Mouse (Mus musculus) embryonic facial prominence, embryonic 15.5 days (tissue): ENCODE measurements around the gene Lrrc8c. TPM values are rescaled to one million over a fixed set of nuclear protein-coding genes. Genes with fewer than 3 reads are reported as not detected.
A peak's percentile ranks its signal among the peaks of the same experiment; 100 is the strongest.

Experiments
- ATAC-seq: fragments of 200-750 bp; cut with Nextera tagmentation; 2 replicates; pipeline ENCODE4 v1.8.0; 2017; ENCODE audit warnings: low read depth, moderate TSS enrichment; ENCODE audit not compliant: insufficient number of reproducible peaks, low FRiP score, low TSS enrichment
- H3K27ac ChIP-seq: fragments of 300-500 bp; sonication (generic); replicated peaks from 2 replicates; pipeline ENCODE4 v1.5.1; 2015; ENCODE audit warnings: mild to moderate bottlenecking, inconsistent platforms
- H3K27me3 ChIP-seq: fragments of 300-500 bp; sonication (generic); 2 replicates; pipeline ENCODE4 v1.6.1; 2015; ENCODE audit warnings: inconsistent platforms
- H3K36me3 ChIP-seq: fragments of 300-500 bp; sonication (generic); 2 replicates; pipeline ENCODE4 v1.6.1; 2015; ENCODE audit warnings: mild to moderate bottlenecking, inconsistent platforms
- H3K4me1 ChIP-seq: fragments of 300-500 bp; sonication (generic); 2 replicates; pipeline ENCODE4 v1.6.1; 2015; ENCODE audit warnings: inconsistent platforms
- H3K4me2 ChIP-seq: fragments of 300-500 bp; sonication (generic); replicated peaks from 2 replicates; pipeline ENCODE4 v1.6.1; 2015; ENCODE audit warnings: mild to moderate bottlenecking, inconsistent platforms
- H3K4me3 ChIP-seq: fragments of 300-500 bp; sonication (generic); replicated peaks from 2 replicates; pipeline ENCODE4 v1.5.1; 2015; ENCODE audit warnings: mild to moderate bottlenecking, inconsistent platforms
- H3K9ac ChIP-seq: fragments of 300-500 bp; sonication (generic); 2 replicates; pipeline ENCODE4 v1.6.1; 2015; ENCODE audit warnings: inconsistent platforms
- H3K9me3 ChIP-seq: fragments of 300-500 bp; sonication (generic); replicated peaks from 2 replicates; pipeline ENCODE4 v1.6.1; 2016; ENCODE audit warnings: inconsistent platforms
- WGBS: fragments of 180-500 bp; shearing (Covaris S2); methylation state at CpG from one replicate; pipeline ENCODE4 v1.1.7; 2015; 5-methylcytosine and 5-hydroxymethylcytosine counted together
- polyA plus RNA-seq: library from polyadenylated mRNA; unstranded; fragments of >200 nt; fragmentation: Nextera tagmentation; extraction: Ambion mirVana; gene quantifications from 2 replicates; pipeline ENCODE4 v1.2.1, GENCODE M21; 2015

Gene Lrrc8c
- polyA plus RNA-seq, 1 experiment from 2014 or later = 15.5 TPM

- Histone ChIP-seq H3K27me3 (no peaks in the 10 kb centered on the region), H3K27ac (no peak overlapping the region), H3K9me3 (no peaks in the 10 kb centered on the region), H3K4me3 (no peak overlapping the region), H3K36me3 (no peaks in the 10 kb centered on the region), H3K4me2 (no peak overlapping the region), H3K9ac (no peak overlapping the region), H3K4me1 (peaks cover 9% of the 10 kb centered on the region; the same call in 1 of the 2 replicates)
- 72% methylated on average over 3 of the region's 3 CpGs for WGBS
- no peak for ATAC-seq
These were observed 18.1 kb upstream of the Lrrc8c start for GRCm38 (mm10) chr5:105501136-105501535.

GRCm38 (mm10) chr5:105508813-105509212, 10.4 kb upstream of the Lrrc8c start:
- Histone ChIP-seq H3K36me3 (no peaks in the 10 kb centered on the region), H3K4me1 (no peaks in the 10 kb centered on the region), H3K27me3 (no peaks in the 10 kb centered on the region), H3K4me2 (no peak overlapping the region), H3K27ac (no peak overlapping the region), H3K4me3 (no peak overlapping the region), H3K9ac (no peak overlapping the region), H3K9me3 (no peaks in the 10 kb centered on the region)
- no peak for ATAC-seq
- 93% methylated on average over 6 of the region's 6 CpGs for WGBS

DNA sequence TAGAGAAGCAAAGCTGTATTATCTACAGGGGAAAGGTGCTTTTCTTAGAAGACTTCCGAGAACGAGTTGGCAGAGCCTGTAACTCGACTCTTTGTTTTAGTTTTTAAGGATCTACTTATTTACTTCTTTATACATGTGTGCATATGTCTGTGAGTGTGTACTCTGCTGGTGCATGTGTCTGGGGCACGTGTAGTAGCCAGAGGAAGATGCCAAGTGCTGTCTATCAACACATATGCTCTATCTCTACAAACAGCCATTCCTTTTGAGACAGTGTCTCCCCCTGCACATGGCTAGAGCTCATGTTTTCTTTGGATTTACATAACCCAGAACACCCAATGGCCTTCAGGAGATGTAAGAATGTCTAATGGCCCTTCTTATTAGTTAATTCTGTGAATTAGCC, 6.9 kb upstream of the Lrrc8c start:
- Histone ChIP-seq H3K27ac (no peak overlapping the region), H3K9me3 (no peaks in the 10 kb centered on the region), H3K27me3 (0 out of 2 replicates have a peak, but pooled peaks cover under 1% of the 10 kb centered on the region), H3K4me3 (no peak overlapping the region), H3K36me3 (no peaks in the 10 kb centered on the region), H3K4me1 (no peaks in the 10 kb centered on the region), H3K4me2 (no peak overlapping the region), H3K9ac (no peak overlapping the region)
- WGBS = 43% methylated on average over 4 of the region's 4 CpGs
- ATAC-seq = no peak

DNA sequence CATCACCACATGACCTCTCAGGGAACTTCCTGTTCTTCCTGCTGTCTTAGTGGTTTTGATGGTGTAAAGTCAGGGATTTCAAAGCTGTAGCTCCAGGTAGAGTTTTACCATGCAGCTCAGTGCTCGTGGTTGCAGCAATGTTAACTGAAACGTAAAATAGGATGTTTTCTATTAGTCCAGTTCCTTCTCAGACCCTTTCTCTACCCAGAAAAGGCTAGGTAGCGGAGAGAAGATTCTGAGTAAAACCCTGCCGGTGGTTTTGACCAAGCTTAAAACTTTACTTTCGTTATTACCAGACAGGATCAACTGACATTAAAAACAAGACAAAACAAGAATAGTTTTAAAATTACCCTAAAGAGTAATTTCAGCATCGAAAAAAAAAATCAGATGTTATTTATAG, 3.7 kb upstream of the Lrrc8c start:
- Histone ChIP-seq H3K4me2 (no peak overlapping the region), H3K4me3 (no peak overlapping the region), H3K36me3 (no peaks in the 10 kb centered on the region), H3K4me1 (peaks cover 8% of the 10 kb centered on the region), H3K9me3 (no peaks in the 10 kb centered on the region), H3K9ac (no peak overlapping the region), H3K27ac (no peak overlapping the region), H3K27me3 (0 out of 2 replicates have a peak, but pooled peaks cover 2% of the 10 kb centered on the region)
- no peak for ATAC-seq
- WGBS = 51% methylated on average over 6 of the region's 6 CpGs

- no peak overlapping the region for H3K4me3 ChIP-seq
- H3K9me3 ChIP-seq = no peaks in the 10 kb centered on the region
- ATAC-seq = no peak
- peaks cover 10% of the 10 kb centered on the region for H3K4me1 ChIP-seq
- H3K27me3 ChIP-seq = 0 out of 2 replicates have a peak, but pooled peaks cover 2% of the 10 kb centered on the region
- H3K9ac ChIP-seq = no peak overlapping the region
- 44% methylated on average over 3 of the region's 3 CpGs for WGBS
- H3K36me3 ChIP-seq = no peaks in the 10 kb centered on the region
- no peak overlapping the region for H3K27ac ChIP-seq
- no peak overlapping the region for H3K4me2 ChIP-seq
These were observed 2.9 kb upstream of the Lrrc8c start for GRCm38 (mm10) chr5:105516290-105516689.

GRCm38 (mm10) chr5:105517992-105518625, 1.1 kb upstream of the Lrrc8c start:
- peaks cover 10% of the 10 kb centered on the region for H3K4me1 ChIP-seq
- peak overlapping the region; percentile 90 for H3K4me2 ChIP-seq
- H3K36me3 ChIP-seq = no peaks in the 10 kb centered on the region
- H3K9me3 ChIP-seq = no peaks in the 10 kb centered on the region
- no peak overlapping the region for H3K9ac ChIP-seq
- 0 out of 2 replicates have a peak, but pooled peaks cover 2% of the 10 kb centered on the region for H3K27me3 ChIP-seq
- 10% methylated on average over 7 of the region's 7 CpGs for WGBS
- ATAC-seq = no peak
- H3K27ac ChIP-seq = no peak overlapping the region
- peak overlapping the region; percentile 79 for H3K4me3 ChIP-seq

DNA sequence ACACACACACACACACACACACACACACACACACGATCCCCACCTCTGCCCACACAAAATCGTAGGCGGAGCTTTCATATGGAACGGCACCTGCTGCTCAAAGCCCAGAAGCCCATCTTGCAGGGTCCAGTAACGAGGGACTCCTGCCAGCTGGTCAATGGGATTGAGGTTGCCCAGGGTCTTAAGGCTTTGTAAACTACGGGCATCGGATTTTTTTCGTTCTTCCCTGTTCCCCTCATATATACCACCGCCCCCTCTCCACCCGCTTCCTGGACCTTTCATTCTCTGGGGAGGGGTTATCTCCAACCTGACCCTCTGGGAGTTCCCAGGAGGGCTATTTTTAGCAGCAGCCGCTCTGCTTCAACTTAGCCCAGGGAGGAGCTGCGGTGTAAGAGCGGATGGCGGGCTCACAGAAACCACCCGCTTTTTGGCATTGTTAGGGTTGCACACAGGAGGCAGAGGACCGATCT, 527 bp upstream of the Lrrc8c start:
- 0 out of 2 replicates have a peak, but pooled peaks cover 2% of the 10 kb centered on the region for H3K27me3 ChIP-seq
- peak overlapping the region; percentile 90 for H3K4me2 ChIP-seq
- peaks cover 10% of the 10 kb centered on the region for H3K4me1 ChIP-seq
- under 1% methylated on average over 16 of the region's 16 CpGs for WGBS
- H3K36me3 ChIP-seq = no peaks in the 10 kb centered on the region
- H3K9ac ChIP-seq = peak overlapping the region; percentile 50; the same call in 1 of the 2 replicates
- peak overlapping the region; percentile 79 for H3K27ac ChIP-seq
- no peaks in the 10 kb centered on the region for H3K9me3 ChIP-seq
- ATAC-seq = peak; percentile 35
- peak overlapping the region; percentile 79 for H3K4me3 ChIP-seq

- no peaks in the 10 kb centered on the region for H3K9me3 ChIP-seq
- H3K36me3 ChIP-seq = no peaks in the 10 kb centered on the region
- peaks cover 10% of the 10 kb centered on the region for H3K4me1 ChIP-seq
- no peak for ATAC-seq
- H3K9ac ChIP-seq = peak overlapping the region; percentile 50
- 0 out of 2 replicates have a peak, but pooled peaks cover 2% of the 10 kb centered on the region for H3K27me3 ChIP-seq
- peak overlapping the region; percentile 79 for H3K4me3 ChIP-seq
- H3K27ac ChIP-seq = peak overlapping the region; percentile 79; the same call in 1 of the 2 replicates
- peak overlapping the region; percentile 90 for H3K4me2 ChIP-seq
- 5% methylated on average over 5 of the region's 5 CpGs for WGBS
These were observed 750 bp downstream of the Lrrc8c start for GRCm38 (mm10) chr5:105519976-105520300.

DNA sequence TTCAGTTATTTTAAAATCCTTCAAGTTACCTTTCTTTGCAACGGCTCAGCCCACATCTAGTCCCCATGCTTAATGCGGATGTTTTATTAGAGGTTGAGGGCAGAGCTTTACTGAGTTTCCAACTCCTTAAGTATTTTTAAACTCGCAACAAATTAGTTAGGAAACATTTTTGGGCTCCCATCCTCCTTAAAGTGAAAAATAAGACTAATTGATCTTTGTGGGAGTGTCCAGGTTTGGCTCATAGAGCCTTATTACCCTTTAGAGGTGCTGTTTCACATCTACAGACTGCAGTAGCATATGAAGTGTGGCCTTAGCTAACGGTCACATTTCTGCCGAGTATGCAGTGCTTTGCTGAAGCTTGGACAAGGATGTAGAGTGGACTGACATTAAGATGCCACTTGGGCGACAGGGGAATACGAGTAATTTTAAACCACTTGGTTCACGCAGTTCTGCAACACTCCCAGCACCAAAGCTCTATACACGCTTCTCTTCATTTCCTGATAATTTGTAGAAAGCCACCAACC, 1.3 kb downstream of the Lrrc8c start:
- H3K9ac ChIP-seq = 0 out of 2 replicates have a peak overlapping the region, but pooled peaks have one; percentile 50
- no peak for ATAC-seq
- no peaks in the 10 kb centered on the region for H3K9me3 ChIP-seq
- WGBS = 53% methylated on average over 9 of the region's 9 CpGs
- H3K36me3 ChIP-seq = no peaks in the 10 kb centered on the region
- H3K27ac ChIP-seq = no peak overlapping the region
- 0 out of 2 replicates have a peak, but pooled peaks cover 2% of the 10 kb centered on the region for H3K27me3 ChIP-seq
- peak overlapping the region; percentile 90 for H3K4me2 ChIP-seq
- peak overlapping the region; percentile 79 for H3K4me3 ChIP-seq
- H3K4me1 ChIP-seq = peaks cover 10% of the 10 kb centered on the region

DNA sequence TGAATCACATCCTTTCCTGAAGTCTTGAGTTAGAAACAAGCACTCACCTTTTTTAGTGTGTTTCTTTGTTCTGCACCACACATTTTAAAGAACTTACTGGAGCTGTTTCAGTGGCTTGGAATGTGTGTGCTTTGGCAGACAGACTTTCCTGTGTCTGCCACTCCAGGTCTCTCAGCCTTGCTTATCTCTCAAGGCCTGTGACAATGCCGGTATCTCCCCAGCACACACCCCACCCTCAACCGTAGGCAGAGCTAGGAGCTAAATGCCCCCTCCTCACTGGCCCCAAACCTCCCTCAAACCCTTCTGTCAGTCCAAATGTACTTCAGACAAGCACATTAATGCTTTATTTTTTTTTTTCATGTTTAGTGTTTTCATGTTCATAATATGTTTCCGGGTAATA, 4.3 kb downstream of the Lrrc8c start:
- no peak for ATAC-seq
- 64% methylated on average over 3 of the region's 3 CpGs for WGBS
- Histone ChIP-seq H3K9ac (no peak overlapping the region), H3K9me3 (no peaks in the 10 kb centered on the region), H3K36me3 (peaks cover 2% of the 10 kb centered on the region; the same call in 1 of the 2 replicates), H3K27ac (no peak overlapping the region), H3K4me2 (no peak overlapping the region), H3K27me3 (no peaks in the 10 kb centered on the region), H3K4me1 (peaks cover 10% of the 10 kb centered on the region), H3K4me3 (no peak overlapping the region)

DNA sequence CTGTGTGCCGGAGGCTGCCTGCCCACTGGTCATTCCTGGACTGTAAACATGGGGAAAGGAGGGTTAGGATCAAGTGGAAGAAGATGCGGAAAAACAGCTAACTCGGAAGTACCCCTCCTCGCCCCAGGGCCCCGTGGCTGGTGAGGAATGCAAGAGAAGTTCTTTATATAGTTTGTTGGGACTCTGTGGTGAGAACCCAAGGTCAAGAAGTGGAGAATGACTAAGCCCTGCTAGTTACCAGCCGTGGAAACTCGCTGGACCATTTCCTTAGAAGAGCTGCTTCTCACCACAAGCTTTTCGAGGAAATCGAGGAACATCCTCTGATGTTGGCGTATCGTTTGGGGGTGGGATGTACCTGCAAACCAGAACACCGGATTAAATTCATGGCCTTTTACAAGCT, 5.8 kb downstream of the Lrrc8c start:
- H3K9me3 ChIP-seq = no peaks in the 10 kb centered on the region
- WGBS = 85% methylated on average over 12 of the region's 12 CpGs
- H3K27me3 ChIP-seq = no peaks in the 10 kb centered on the region
- ATAC-seq = no peak
- H3K36me3 ChIP-seq = peaks cover 2% of the 10 kb centered on the region; the same call in 1 of the 2 replicates
- H3K4me2 ChIP-seq = no peak overlapping the region
- H3K4me3 ChIP-seq = no peak overlapping the region
- H3K4me1 ChIP-seq = peaks cover 8% of the 10 kb centered on the region
- no peak overlapping the region for H3K27ac ChIP-seq
- H3K9ac ChIP-seq = no peak overlapping the region
